Mouse (Mus musculus): Measurements from ENCODE around the gene Dbndd2.

Gene Dbndd2

DNA sequence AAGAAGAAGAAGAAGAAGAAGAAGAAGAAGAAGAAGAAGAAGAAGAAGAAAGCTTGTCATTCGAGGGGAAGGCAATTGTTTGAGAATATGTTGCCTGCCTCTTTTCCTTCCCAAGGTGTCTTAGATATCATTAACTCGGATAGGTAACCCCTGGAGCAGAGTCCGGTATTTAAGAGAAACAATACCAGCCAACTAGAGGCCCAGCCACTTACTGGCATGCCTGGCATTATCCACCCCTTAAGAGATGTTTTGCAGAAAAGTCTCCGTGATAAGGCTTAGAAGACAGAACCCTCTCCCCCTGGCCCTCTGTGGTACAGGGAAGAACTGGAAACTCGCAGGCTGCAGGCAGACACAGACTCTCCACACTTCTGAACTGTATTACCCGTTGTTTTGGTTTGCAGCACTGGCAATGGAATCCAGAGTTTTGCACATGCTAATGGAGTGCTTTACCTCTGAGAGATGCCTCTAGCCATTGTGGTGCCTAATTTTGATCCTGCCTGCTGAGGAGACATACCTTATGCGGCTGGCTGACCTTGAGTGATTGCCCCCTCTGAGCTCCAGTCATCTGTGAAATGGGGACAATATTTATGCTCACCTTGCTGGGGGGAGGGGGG, 31.9 kb upstream of the Dbndd2 start:
- DNase-seq (ENCODE audit: low read depth, low spot score): no peak

GRCm38 (mm10) chr2:164454846-164455245, 31.1 kb upstream of the Dbndd2 start:
- DNase-seq (ENCODE audit: low read depth, low spot score): no peak

DNA sequence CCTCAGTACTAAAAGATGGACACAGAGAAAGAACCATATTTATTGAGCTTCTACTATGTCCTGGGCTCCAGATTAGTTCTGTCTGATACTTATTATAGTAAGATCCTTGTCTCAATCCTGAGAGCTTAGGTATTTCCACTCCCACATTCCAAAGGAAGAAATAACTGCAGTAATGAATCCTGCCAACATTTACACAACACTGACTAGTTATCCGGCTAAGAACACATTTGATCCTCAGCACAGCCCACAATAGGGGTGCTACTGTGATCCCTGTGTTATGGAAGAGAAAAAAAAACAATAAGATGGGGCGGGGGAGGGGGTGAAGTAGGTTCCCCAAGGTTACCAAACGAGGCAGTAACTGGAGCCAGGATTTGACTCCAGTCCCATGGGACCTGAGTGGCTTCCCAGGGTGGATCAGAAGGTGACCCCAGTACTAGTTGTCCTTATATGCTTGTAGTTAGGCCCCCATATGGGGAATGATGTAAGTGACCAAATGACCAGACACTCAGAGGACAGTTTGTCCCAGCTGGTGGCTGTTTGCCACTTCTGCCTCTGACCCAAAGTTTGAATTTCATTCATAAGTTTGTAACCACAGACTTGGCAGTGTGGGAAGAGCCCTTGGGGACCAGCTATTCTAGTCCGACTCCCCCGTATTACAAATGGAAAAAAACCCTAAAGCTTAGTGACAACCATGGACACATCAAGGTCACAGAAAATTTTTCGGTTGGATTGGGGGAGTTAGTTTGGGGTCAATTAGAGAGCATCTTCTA, 30.3 kb upstream of the Dbndd2 start:
- DNase-seq (ENCODE audit: low read depth, low spot score): no peak

- no peak for DNase-seq (ENCODE audit: low read depth, low spot score)
These were observed 29.5 kb upstream of the Dbndd2 start for GRCm38 (mm10) chr2:164456413-164456812.

DNA sequence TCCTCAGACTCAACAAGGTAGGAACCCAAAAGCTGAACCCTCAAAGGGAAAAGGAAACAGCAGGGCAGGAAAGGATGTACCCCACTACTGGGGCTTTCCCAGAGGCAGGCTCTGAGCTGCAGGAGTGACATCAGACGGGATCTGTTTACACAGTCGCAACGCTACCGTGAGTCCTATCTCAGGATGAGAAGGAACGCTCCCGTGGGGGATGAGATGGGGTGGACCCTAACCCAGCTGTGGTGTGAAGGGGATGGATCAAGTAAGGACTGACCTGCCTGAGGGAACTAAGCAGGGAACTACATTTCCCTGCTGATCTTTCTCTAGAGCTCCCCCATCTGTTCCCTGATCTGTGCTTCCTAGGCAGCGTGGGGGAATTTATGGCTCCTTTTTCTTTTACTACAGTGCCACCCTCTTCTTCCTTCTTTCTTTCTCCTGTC, 29.0 kb upstream of the Dbndd2 start, which contains the start of gene Sys1:
Gene Sys1, plus strand, starts transcription at position 101 of the 437 bp plus-strand sequence.
- DNase-seq (ENCODE audit: low read depth, low spot score): no peak

DNA sequence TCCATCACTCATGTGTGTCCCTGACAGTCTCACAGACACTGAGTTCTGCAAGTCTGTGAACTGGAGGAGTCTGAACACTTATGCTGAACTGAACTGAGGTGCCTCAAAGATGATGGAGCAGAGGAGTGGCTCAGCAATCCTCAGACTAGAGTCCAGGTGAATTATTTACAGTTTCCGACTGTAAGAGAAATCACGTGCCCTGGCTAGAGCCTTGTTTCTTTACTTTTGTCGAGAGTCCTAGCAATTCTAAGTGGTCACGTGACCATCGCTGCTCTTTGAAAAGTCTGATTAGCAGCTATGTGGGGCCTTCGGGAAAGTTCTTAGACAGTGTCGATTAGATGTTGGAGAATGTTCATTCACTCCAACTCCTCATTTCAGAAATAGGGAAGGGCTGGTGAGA, 28.0 kb upstream of the Dbndd2 start:
- DNase-seq (ENCODE audit: low read depth, low spot score): no peak

DNA sequence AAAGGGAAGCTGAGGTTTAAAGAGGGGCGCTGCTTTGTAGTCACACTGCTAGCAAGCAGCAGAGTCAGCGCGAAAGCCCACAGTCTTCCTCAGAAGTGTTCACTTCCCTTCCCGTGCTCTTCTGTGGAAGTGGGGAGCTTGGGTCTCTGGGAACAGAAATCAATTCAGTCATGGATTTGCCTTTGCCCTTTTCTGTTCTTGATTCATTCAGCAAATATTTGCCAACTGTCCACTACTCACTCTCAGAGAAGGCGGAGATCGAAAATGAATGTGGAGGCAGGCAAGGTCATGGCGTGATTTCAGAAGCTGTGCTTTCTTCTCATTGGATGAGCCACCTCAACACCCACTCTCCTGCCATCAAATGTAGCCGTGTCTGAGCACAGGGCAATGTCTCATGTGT, 27.4 kb upstream of the Dbndd2 start:
- DNase-seq (ENCODE audit: low read depth, low spot score): no peak

DNA sequence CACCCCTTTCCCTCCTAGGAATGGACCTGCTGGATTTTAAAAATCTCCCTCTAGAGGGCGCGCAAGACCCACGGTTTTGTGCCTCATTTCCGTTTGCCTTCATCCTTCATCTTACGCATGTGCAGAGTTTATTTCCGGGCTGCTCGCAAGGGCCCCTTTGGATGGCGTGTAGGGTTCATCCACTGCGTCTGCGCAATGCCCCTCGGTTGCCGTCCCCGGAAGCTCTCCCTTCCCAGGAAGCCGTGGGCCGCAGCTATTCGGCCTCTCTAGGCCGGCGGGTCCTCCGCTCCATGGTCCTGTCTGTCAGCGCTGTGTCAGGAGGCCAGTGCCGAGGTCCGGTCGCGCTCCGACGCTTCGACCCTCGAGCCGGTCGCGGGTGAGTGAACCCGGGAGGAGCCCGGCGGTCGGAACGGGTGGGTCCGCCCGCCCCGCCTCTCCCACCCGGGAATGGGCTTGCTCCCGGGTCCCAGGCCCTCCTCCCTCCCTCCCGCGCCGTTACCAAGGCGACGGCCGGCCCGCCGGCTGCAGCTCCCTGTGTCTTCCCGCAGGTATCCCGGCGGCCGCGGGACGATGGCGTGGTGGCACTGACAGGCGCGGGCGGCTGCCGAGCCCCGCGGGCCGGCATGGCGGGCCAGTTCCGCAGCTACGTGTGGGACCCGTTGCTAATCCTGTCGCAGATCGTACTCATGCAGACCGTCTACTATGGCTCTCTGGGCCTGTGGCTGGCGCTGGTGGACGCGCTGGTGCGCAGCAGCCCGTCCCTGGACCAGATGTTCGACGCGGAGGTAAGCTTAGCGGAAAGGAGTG, 25.0 kb upstream of the Dbndd2 start, which contains the start of gene Gm20458:
Gene Gm20458, plus strand, starts transcription at position 223 of the 807 bp plus-strand sequence.
- DNase-seq (ENCODE audit: low read depth, low spot score): peak; percentile 97

DNA sequence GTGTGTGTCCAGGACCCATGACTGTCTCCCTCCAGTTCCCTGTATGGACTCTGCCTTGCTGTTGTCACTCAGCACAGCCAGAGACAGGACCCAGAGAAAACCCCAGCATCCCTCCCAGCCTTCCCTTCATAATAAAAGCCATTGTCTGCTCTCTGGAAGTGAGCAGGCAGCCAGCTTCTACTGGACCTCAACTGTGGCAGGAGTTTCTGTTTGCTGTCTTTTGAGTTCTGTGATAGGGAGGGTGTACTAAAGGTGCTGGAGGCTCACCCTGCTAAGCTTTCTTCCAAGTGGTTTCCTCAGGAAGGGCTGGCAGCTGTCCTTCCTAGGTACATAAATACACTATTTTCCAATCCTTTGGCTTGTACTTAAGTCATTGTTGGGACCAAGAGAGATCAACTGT, 20.7 kb upstream of the Dbndd2 start:
- DNase-seq (ENCODE audit: low read depth, low spot score): no peak

GRCm38 (mm10) chr2:164466787-164467186, 19.1 kb upstream of the Dbndd2 start:
- DNase-seq (ENCODE audit: low read depth, low spot score): no peak

DNA sequence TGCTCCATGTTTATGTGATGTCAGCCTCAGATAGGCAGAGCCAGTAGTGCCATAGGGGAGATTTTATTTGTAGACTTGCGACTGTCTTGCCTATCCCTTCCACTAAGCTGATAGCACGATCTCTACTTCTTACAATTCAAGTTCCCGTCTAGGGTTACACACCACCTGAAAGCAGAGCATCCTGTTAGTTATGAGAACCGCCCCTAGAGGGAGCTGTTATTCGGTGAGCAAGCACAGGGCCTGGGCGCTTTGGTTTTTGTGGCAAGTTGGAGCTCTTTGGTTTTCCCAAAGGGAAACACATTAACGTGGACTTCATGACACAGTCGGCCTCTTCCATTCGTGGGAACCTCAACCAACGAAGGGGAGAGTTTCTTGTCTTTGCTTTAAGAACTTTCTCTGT, 15.7 kb upstream of the Dbndd2 start:
- DNase-seq (ENCODE audit: low read depth, low spot score): no peak

DNA sequence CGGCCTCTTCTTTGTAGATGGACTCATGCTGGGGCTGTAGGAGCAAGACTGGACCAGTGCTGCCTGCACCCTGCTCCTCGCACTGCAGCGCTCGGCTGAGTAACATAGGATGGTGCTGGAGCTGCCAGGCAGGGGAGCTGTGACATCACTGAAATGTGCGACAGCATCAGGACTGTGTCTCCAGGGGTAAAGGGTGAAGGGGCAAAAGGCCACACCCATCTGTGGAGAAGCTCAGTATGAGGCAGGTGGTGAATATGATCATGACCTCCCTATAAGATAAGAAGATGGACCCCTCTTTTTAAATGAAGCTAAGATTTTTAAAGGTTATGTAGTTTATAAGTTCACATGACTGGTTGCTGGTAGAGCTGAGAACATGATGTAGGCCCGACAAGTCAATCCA, 12.3 kb upstream of the Dbndd2 start, which contains the start of gene Trp53tg5:
Gene Trp53tg5, minus strand, starts transcription at position 101 of the 400 bp plus-strand sequence.
- no peak for DNase-seq (ENCODE audit: low read depth, low spot score)

DNA sequence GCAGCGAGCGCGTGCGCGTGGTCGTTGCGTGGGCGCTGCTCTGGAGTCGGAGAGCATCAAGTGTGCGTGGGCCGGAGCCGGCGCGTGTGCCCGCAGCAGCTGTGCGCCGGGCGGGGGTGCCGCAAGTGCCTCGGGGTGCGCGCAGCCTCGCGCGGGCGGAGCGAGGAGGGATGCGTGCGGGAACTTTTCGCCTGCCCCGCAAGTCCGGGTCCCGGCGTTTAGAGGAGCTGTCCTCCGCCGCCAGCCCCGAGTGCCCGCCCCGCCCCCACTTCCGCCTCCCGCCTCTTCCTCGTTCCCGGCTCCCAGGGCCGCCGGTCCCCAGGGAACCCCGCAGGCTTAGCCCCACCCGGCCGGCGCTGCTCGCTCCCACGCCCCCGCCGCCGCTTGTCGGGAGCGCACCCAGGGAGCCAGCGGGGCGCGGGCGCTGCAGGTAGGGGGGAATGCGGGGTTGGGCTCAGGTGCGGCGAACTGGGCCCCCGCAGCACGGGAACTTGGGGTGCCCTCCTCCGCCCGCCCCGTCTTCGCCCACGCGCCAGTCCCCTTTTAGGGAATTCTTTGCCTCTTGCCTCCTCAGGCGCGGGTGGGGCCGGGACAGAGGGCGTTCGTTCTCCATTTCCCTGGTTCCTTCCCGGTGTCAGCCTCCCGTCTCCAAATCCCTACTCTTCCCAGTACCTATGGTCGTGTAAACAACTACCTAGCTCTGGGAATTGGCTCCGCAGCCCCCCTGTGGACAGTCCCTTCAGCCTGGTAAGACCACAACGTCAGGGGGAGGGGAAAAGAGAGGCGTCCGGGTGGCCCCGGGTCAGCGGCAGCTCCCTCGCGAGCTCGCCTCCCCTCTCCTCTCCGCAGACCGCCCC, 580 bp downstream of the Dbndd2 start:
- no peak for DNase-seq (ENCODE audit: low read depth, low spot score)

DNA sequence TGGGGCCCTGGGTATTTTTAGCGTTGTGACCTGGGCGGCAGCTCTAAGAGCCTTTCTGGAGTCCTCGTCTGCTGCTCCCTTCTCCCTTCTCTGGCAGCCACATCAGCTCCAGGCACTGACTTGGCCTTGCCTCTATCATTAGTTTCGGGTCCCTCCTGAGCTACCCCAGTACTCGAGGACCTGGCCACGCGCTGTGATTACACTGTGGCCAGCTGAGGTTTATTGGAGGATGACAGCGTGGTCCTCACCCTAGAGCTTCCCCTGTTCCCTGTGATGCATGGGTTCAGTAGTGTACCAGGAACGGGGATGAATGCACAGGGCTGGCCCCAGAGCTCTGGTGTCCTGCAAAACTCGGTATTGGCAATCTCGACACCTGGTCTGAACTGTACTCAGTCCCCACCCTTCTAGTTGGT, 1.2 kb downstream of the Dbndd2 start:
- no peak for DNase-seq (ENCODE audit: low read depth, low spot score)

- no peak for DNase-seq (ENCODE audit: low read depth, low spot score)
These were observed 1.9 kb downstream of the Dbndd2 start for GRCm38 (mm10) chr2:164487812-164488211.

GRCm38 (mm10) chr2:164494126-164494525, 8.2 kb downstream of the Dbndd2 start:
- DNase-seq (ENCODE audit: low read depth, low spot score): no peak

DNA sequence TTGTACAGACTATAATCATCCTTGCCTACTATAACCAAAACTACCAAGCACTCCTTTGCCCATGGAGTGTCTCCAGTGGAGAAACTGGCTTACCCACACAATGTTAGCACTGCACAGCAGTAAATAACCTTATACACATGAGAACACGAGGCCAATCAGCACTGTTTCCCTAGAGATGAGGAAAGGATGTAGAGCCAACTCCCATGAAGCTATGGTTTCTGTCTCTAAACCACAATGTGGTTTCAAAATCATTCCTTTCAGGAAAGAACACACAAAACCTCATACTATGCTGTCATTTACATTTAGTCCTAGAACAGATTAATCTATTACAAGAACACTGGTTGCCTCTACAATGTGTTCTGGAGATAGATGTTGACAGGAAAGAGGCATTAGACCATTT, 10.4 kb downstream of the Dbndd2 start:
- no peak for DNase-seq (ENCODE audit: low read depth, low spot score)

DNA sequence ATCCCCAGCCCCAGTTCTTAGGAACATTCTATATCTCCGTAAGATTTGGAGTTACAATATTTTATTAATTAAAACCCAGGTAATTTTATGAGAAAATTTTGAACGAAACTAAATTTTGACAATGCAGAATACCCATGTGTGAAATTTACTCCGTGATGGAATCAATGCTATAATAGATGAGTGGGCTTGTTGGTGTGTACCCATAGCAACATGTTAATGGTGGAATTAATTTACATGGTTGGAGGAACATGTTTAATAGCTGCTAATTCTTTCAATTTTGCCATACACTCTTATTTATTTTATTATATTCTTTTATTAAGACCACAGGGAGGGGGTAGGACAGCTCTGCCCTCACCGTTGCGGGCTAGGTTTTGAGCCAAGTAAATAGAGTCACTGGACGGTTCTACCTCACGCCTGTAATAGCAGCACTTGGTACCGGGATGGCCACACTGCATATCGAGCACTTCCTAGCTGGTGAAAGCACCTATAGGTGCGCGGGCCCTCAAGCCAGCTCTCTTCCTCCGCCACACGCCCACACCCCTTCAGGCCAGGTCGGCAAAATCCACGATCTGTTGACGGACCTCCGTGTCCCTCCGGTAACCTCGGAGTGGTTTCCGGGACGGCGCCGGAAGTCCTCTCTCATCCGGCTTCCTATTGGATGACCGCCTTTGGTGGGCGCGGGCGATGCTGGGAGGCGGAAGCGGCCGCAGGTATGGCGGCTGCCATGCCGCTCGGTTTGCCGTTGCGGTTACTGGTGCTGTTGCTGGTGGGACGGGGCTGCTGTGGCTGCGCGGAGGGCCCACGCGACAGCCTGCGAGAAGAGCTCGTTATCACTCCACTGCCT, 11.2 kb downstream of the Dbndd2 start, which contains the start of gene Pigt:
Gene Pigt, plus strand, starts transcription at position 674 of the 844 bp plus-strand sequence.
- DNase-seq (ENCODE audit: low read depth, low spot score): peak; percentile 80

GRCm38 (mm10) chr2:164497691-164498268, 11.9 kb downstream of the Dbndd2 start:
- no peak for DNase-seq (ENCODE audit: low read depth, low spot score)

- no peak for DNase-seq (ENCODE audit: low read depth, low spot score)
These were observed 13.4 kb downstream of the Dbndd2 start for GRCm38 (mm10) chr2:164499317-164499716.
